In the genomic region with DNA sequence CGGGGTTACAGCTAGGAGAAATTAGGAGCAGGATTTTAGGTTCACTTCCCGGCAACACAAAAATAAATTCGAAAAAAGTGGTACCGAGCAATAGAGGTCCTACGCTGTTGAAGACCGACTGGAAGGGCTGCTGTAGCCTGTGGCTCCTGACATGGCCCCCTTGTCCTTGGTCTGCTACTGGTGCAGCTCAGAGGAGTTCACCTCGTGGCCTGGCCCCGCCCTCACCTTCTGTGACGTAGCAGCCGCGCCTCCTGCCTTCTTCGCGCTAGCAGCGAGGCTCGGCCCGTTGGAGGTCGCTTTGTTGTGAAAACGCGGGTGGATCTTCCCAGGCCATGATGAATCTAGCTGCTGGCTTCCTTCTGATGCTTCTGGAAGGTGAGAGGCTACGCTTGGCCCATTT, we compare ENCODE assay signal across 9 mouse cellular contexts. TPM values are rescaled to one million over a fixed set of nuclear protein-coding genes. Genes with fewer than 3 reads are reported as not detected.
DNase-seq lines count a peak whose midpoint lies in the region; ATAC-seq and TF ChIP-seq lines count a peak whose summit lies in the region.
"Had no signal": no experiment of that assay in that cellular context is flagged by ENCODE, and none has a peak within 500 bp of the region (broad histone marks: within the 10 kb centered on the region; RNA-seq: fewer than 3 reads in every experiment).

A gene (plus strand): TSS at position 12 of the 400 bp plus-strand sequence.

- ATAC-seq in forebrain, embryonic 12.5 days (ENCODE audit: low FRiP score), result no peak
- no peak; the same call in 1 of the 2 replicates for ATAC-seq in liver, embryonic 12.5 days

- 28% methylated on average over 20 of the region's 20 CpGs for WGBS in forebrain, embryonic 12.5 days
- 37% methylated on average over 20 of the region's 20 CpGs for WGBS in liver, embryonic 12.5 days (ENCODE audit: insufficient replicate concordance)

- in situ Hi-C loops in ES-E14 (cut with MboI; ENCODE audit: low sequenced_read_pairs in 2 of 2, unreplicated experiment in 2 of 2), result no loop called here

- no peak for TF ChIP-seq CTCF in layer of hippocampus, adult 2 months (conservative IDR thresholded peaks at IDR 0.05)

- no peak within 1 kb of the TSS for H3K27ac ChIP-seq in layer of hippocampus, adult 2 months
- no peak within 1 kb of the TSS for H3K27ac ChIP-seq in ES-E14 (ENCODE audit: insufficient read depth, low read depth, low read length, poor library complexity, severe bottlenecking)
- no peak within 1 kb of the TSS for H3K27ac ChIP-seq in forebrain, embryonic 12.5 days
- H3K27ac ChIP-seq in liver, embryonic 12.5 days, result no peak within 1 kb of the TSS

- H3K36me3 ChIP-seq in ES-E14 (ENCODE audit: control insufficient read depth, insufficient read depth, low read length, poor library complexity, severe bottlenecking), result peaks cover 13% of the 10 kb centered on the region
- H3K36me3 ChIP-seq in forebrain, embryonic 12.5 days (replicated peaks), result peaks cover 88% of the 10 kb centered on the region
- peaks cover 74% of the 10 kb centered on the region for H3K36me3 ChIP-seq in liver, embryonic 12.5 days

- no peak within 1 kb of the TSS for H3K4me3 ChIP-seq in layer of hippocampus, adult 2 months
- H3K4me3 ChIP-seq in ES-E14 (ENCODE audit: insufficient read depth in 1 of 2, low read depth in 1 of 2, low read length in 2 of 2, poor library complexity in 1 of 2, severe bottlenecking in 1 of 2), result peak within 1 kb of the TSS in 1 of 2 experiments; percentile 41; a peak in 1 of 4 replicates
- H3K4me3 ChIP-seq in forebrain, embryonic 12.5 days (replicated peaks), result no peak within 1 kb of the TSS
- no peak within 1 kb of the TSS for H3K4me3 ChIP-seq in liver, embryonic 12.5 days
- H3K4me3 ChIP-seq: erythroblast, embryonic 14.5 days had no signal

- DNase-seq in layer of hippocampus, adult 2 months (ENCODE audit: low spot score in 2 of 2), result peak in 1 of 2 experiments; percentile 29
- DNase-seq in layer of hippocampus, adult 9-10 months (ENCODE audit: low spot score), result no peak
- DNase-seq in ES-E14 (ENCODE audit: low read depth, low spot score), result no peak
- no peak for DNase-seq in natural killer cell, adult 2 months (ENCODE audit: low spot score in 2 of 2)
- DNase-seq in cerebellum, postnatal 10 days, result no peak
- no peak for DNase-seq in spleen, postnatal 36 days (ENCODE audit: low spot score in 2 of 2)

- H3K9ac ChIP-seq in ES-E14 (ENCODE audit: insufficient read depth, low read depth, low read length, poor library complexity, severe bottlenecking), result 0 out of 2 replicates have a peak within 1 kb of the TSS, but pooled peaks have one; percentile 15
- no peak within 1 kb of the TSS for H3K9ac ChIP-seq in forebrain, embryonic 12.5 days
- no peak within 1 kb of the TSS for H3K9ac ChIP-seq in liver, embryonic 12.5 days

- no peaks in the 10 kb centered on the region for H3K27me3 ChIP-seq in forebrain, embryonic 12.5 days
- H3K27me3 ChIP-seq in liver, embryonic 12.5 days (replicated peaks), result no peaks in the 10 kb centered on the region

- H3K4me1 ChIP-seq in ES-E14 (ENCODE audit: control insufficient read depth in 2 of 2, insufficient read depth in 2 of 2, low read length in 2 of 2, poor library complexity in 1 of 2), result peaks cover 4 to 15% of the 10 kb centered on the region in 2 experiments; a peak in 3 of 4 replicates
- H3K4me1 ChIP-seq in forebrain, embryonic 12.5 days, result no peaks in the 10 kb centered on the region
- peaks cover 14% of the 10 kb centered on the region for H3K4me1 ChIP-seq in liver, embryonic 12.5 days

- H3K4me2 ChIP-seq in forebrain, embryonic 12.5 days, result no peak within 1 kb of the TSS
- H3K4me2 ChIP-seq in liver, embryonic 12.5 days, result peak within 1 kb of the TSS; percentile 36

- H3K9me3 ChIP-seq in ES-E14 (ENCODE audit: control insufficient read depth, insufficient read depth, low read depth, low read length), result no peaks in the 10 kb centered on the region
- no peaks in the 10 kb centered on the region for H3K9me3 ChIP-seq in forebrain, embryonic 12.5 days
- H3K9me3 ChIP-seq in liver, embryonic 12.5 days (replicated peaks), result no peaks in the 10 kb centered on the region

TF ChIP-seq in ES-E14, 5 proteins besides CTCF, POLR2A, EP300 and RAD21:
- TF ChIP-seq ZC3H11A (IDR thresholded peaks at IDR 0.05; ENCODE audit: borderline replicate concordance, low read depth, low read length) (no peak), CHD2 (IDR thresholded peaks at IDR 0.05; ENCODE audit: low read depth, low read length) (no peak), MAFK (IDR thresholded peaks at IDR 0.05; ENCODE audit: insufficient read depth, low read depth, low read length) (no peak), ZNF384 (IDR thresholded peaks at IDR 0.05; ENCODE audit: low read depth, low read length) (no peak), HCFC1 (IDR thresholded peaks at IDR 0.05; ENCODE audit: borderline replicate concordance, insufficient read depth, low read length) (no peak)

RNA-seq across cellular contexts. Expression of the gene that starts here (rescaled TPM):
- 10 to 100 TPM; 15.9 to 19.2 TPM for total RNA-seq in layer of hippocampus, adult 2 months (2021)
- 9.6 and 31.2 TPM in 2 replicates for total RNA-seq in ES-E14 (2012; rRNA removed)
- polyA plus RNA-seq in forebrain, embryonic 12.5 days (2016; fragmentation: Nextera tagmentation; extraction: Ambion mirVana), result 14.7 and 17.7 TPM in 2 replicates
- 2.8 and 3.7 TPM in 2 replicates for polyA plus RNA-seq in liver, embryonic 12.5 days (2016; fragmentation: Nextera tagmentation; extraction: Ambion mirVana)
